In the genomic region with DNA sequence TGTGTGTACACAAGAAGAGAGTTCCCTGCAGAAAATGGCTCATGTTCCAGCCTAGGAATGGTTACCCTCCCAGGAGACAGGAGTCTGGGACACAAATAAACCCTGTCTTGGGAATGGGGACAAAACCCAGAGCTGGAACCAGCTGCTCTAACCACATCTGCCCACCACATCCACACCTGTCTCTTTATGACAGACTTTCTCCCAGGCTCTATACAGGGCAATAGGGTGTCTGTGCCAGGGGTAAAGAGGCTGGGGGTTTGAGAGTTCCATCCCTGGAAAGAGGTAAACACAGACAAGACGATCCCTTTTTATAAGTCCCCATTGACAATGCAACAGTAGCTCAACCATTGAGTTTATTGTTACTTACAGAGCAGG, we compare ENCODE assay signal across 10 mouse cellular contexts. TPM values are rescaled to one million over a fixed set of nuclear protein-coding genes. Genes with fewer than 3 reads are reported as not detected.
DNase-seq lines count a peak whose midpoint lies in the region; ATAC-seq and TF ChIP-seq lines count a peak whose summit lies in the region.
"Had no signal": no experiment of that assay in that cellular context is flagged by ENCODE, and none has a peak within 500 bp of the region (broad histone marks: within the 10 kb centered on the region; RNA-seq: fewer than 3 reads in every experiment).

No protein-coding gene starts in this region.

- WGBS in lung, postnatal 0 days = 52% methylated on average over 1 of the region's 1 CpGs
- WGBS in forebrain, postnatal 0 days = 12% methylated on average over 1 of the region's 1 CpGs
- WGBS in limb, embryonic 13.5 days = 48% methylated on average over 1 of the region's 1 CpGs
- WGBS in stomach, embryonic 15.5 days = 52% methylated on average over 1 of the region's 1 CpGs

- TF ChIP-seq EP300 in lung, postnatal 0 days (IDR thresholded peaks at IDR 0.05) = no peak

- H3K27ac ChIP-seq in lung, postnatal 0 days (ENCODE audit: low read length) = no peak overlapping the region
- H3K27ac ChIP-seq in forebrain, postnatal 0 days (ENCODE audit: low read depth, low read length) = peak overlapping the region; percentile 86
- H3K27ac ChIP-seq in limb, embryonic 13.5 days = peak overlapping the region; percentile 85
- H3K27ac ChIP-seq in stomach, embryonic 15.5 days = peak overlapping the region; percentile 70

- no peaks in the 10 kb centered on the region for H3K4me1 ChIP-seq in lung, postnatal 0 days (ENCODE audit: insufficient read depth, low read depth, low read length)
- H3K4me1 ChIP-seq in forebrain, postnatal 0 days (ENCODE audit: insufficient read depth) = peaks cover 17% of the 10 kb centered on the region
- peaks cover 35% of the 10 kb centered on the region for H3K4me1 ChIP-seq in limb, embryonic 13.5 days
- peaks cover 6% of the 10 kb centered on the region; the same call in 1 of the 2 replicates for H3K4me1 ChIP-seq in stomach, embryonic 15.5 days

- TF ChIP-seq CTCF in lung, postnatal 0 days (IDR thresholded peaks at IDR 0.05) = no peak
- TF ChIP-seq CTCF in forebrain, postnatal 0 days (IDR thresholded peaks at IDR 0.05; ENCODE audit: low read depth) = no peak

- H3K4me2 ChIP-seq in lung, postnatal 0 days (replicated peaks; ENCODE audit: low read depth, low read length) = 0 out of 2 replicates have a peak overlapping the region, but pooled peaks have one; percentile 22
- H3K4me2 ChIP-seq in forebrain, postnatal 0 days (ENCODE audit: low read depth) = peak overlapping the region; percentile 32; the same call in 1 of the 2 replicates
- H3K4me2 ChIP-seq in limb, embryonic 13.5 days (replicated peaks) = peak overlapping the region; percentile 55
- peak overlapping the region; percentile 33 for H3K4me2 ChIP-seq in stomach, embryonic 15.5 days

- no peak for DNase-seq in lung, postnatal 0 days (ENCODE audit: low spot score)
- no peak for DNase-seq in lung, postnatal 36 days
- DNase-seq in forebrain, postnatal 0 days = no peak
- no peak for DNase-seq in layer of hippocampus, adult 11-12 months (ENCODE audit: low spot score)
- DNase-seq in right cerebral cortex, postnatal 10 days (ENCODE audit: low spot score in 2 of 2) = no peak
- no peak for DNase-seq in adrenal gland, postnatal 14 days

- no peak overlapping the region for H3K4me3 ChIP-seq in lung, postnatal 0 days (ENCODE audit: low read depth, low read length)
- no peak overlapping the region for H3K4me3 ChIP-seq in forebrain, postnatal 0 days (ENCODE audit: low read depth, low read length)
- peak overlapping the region; percentile 24 for H3K4me3 ChIP-seq in limb, embryonic 13.5 days
- no peak overlapping the region for H3K4me3 ChIP-seq in stomach, embryonic 15.5 days (replicated peaks)

- H3K36me3 ChIP-seq in lung, postnatal 0 days (ENCODE audit: insufficient read depth, low read length) = no peaks in the 10 kb centered on the region
- H3K36me3 ChIP-seq in forebrain, postnatal 0 days (ENCODE audit: insufficient read depth) = no peaks in the 10 kb centered on the region
- H3K36me3 ChIP-seq in limb, embryonic 13.5 days = no peaks in the 10 kb centered on the region
- H3K36me3 ChIP-seq in stomach, embryonic 15.5 days = no peaks in the 10 kb centered on the region

- ATAC-seq in lung, postnatal 0 days = no peak; the same call in 1 of the 2 replicates
- peak; percentile 23; the same call in 1 of the 2 replicates for ATAC-seq in forebrain, postnatal 0 days
- no peak; the same call in 1 of the 2 replicates for ATAC-seq in limb, embryonic 13.5 days (ENCODE audit: low FRiP score, low read depth)
- 0 out of 2 replicates have a peak, but pooled peaks have one; percentile 22 for ATAC-seq in stomach, embryonic 15.5 days (ENCODE audit: insufficient read depth, low FRiP score, low read depth)

- no peak overlapping the region for H3K9ac ChIP-seq in lung, postnatal 0 days (replicated peaks; ENCODE audit: low read depth)
- peak overlapping the region; percentile 40; the same call in 1 of the 2 replicates for H3K9ac ChIP-seq in forebrain, postnatal 0 days
- H3K9ac ChIP-seq in limb, embryonic 13.5 days = peak overlapping the region; percentile 31; the same call in 1 of the 2 replicates
- H3K9ac ChIP-seq in stomach, embryonic 15.5 days = no peak overlapping the region

- H3K9me3 ChIP-seq in lung, postnatal 0 days (ENCODE audit: low read length) = no peaks in the 10 kb centered on the region
- no peaks in the 10 kb centered on the region for H3K9me3 ChIP-seq in forebrain, postnatal 0 days (ENCODE audit: low read length)
- H3K9me3 ChIP-seq in limb, embryonic 13.5 days = no peaks in the 10 kb centered on the region
- H3K9me3 ChIP-seq in stomach, embryonic 15.5 days = no peaks in the 10 kb centered on the region

- H3K27me3 ChIP-seq in lung, postnatal 0 days (replicated peaks; ENCODE audit: insufficient read depth, low read length) = no peaks in the 10 kb centered on the region
- H3K27me3 ChIP-seq in forebrain, postnatal 0 days (ENCODE audit: insufficient read depth, low read length) = no peaks in the 10 kb centered on the region
- H3K27me3 ChIP-seq in limb, embryonic 13.5 days = 0 out of 2 replicates have a peak, but pooled peaks cover 4% of the 10 kb centered on the region
- 0 out of 2 replicates have a peak, but pooled peaks cover 6% of the 10 kb centered on the region for H3K27me3 ChIP-seq in stomach, embryonic 15.5 days (replicated peaks)

RNA-seq across cellular contexts. Expression of a gene that starts 14.0 kb away (rescaled TPM):
- polyA plus RNA-seq in lung, postnatal 0 days (2015; fragmentation: Nextera tagmentation; extraction: Ambion mirVana) = not detected in 2 replicates
- 0.14 and 0.23 TPM in 2 replicates for total RNA-seq in forebrain, postnatal 0 days (2014; rRNA removed)
- 0.08 and 0.18 TPM in 2 replicates for polyA plus RNA-seq in forebrain, postnatal 0 days (2015; fragmentation: Nextera tagmentation; extraction: Ambion mirVana)
- not detected in 2 replicates for polyA plus RNA-seq in limb, embryonic 13.5 days (2015; fragmentation: Nextera tagmentation; extraction: Ambion mirVana)
- polyA plus RNA-seq in stomach, embryonic 15.5 days (2015; fragmentation: Nextera tagmentation; extraction: Ambion mirVana) = not detected in 2 replicates
- not detected in 2 replicates for total RNA-seq in adrenal gland, postnatal 14 days (2021)
- total RNA-seq: liver, adult 2 months; monocyte, adult 5-6 weeks had no signal
- polyA plus RNA-seq: liver, adult 2 months had no signal

Comparison
In these comparisons a context has a peak if more than half of its experiments do, and no peak if none do; other contexts are left out.
1. ATAC-seq: peak in forebrain, postnatal 0 days (single experiment) and stomach, embryonic 15.5 days (single experiment); none in lung, postnatal 0 days (single experiment) and limb, embryonic 13.5 days (single experiment).
2. H3K9ac ChIP-seq: peak in forebrain, postnatal 0 days (single experiment) and limb, embryonic 13.5 days (single experiment); none in lung, postnatal 0 days (single experiment) and stomach, embryonic 15.5 days (single experiment).
3. Peak in every context shown above with its lines, with median percentiles within 50 percentile points of each other: H3K4me2 ChIP-seq.